Mouse (Mus musculus) frontal cortex, adult 2 months (tissue): Measurements from ENCODE around the gene Fgfr2. TPM values are rescaled to one million over a fixed set of nuclear protein-coding genes. Genes with fewer than 3 reads are reported as not detected.
A peak's percentile ranks its signal among the peaks of the same experiment; 100 is the strongest.
"Not testable (repeated sequence)": the region's sequence is repeated elsewhere in the genome, so short reads cannot be mapped to it uniquely, and the experiment has no call there.

Experiments
- DNase-seq, 2 experiments: peaks; one replicate each; pipeline ENCODE4 v3.0.0; 2022; ENCODE audit warnings: low spot score in 1 of 2; ENCODE audit errors: extremely low spot score in 1 of 2
- polyA plus RNA-seq: library from polyadenylated mRNA; depleted of rRNA; stranded (reverse); fragments of >200 nt; gene quantifications from 2 replicates; pipeline ENCODE4 v1.2.3, GENCODE M21; 2012

The Fgfr2 gene
- polyA plus RNA-seq, 1 experiment = 69.6 TPM

DNA sequence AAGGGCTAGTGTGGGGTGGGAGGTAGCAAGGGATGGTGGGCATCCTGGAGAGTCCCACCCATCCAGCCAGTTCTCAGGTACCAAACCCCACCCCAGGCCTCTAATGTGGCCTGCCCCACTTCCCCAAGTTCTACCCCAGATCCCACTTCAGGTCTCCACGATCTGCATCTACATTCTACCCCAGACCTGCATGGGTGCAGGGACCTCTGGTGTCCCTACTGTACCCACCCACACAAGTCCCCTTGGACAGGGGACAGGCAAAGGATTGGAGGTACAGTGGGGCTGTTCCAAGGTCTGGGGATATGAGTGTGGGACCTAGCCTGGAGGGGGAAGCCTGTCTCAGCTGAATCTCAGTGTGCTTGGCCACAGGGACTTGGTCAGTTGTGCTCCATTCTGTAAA, 441.3 kb downstream of the Fgfr2 start:
- DNase-seq = no peak

DNA sequence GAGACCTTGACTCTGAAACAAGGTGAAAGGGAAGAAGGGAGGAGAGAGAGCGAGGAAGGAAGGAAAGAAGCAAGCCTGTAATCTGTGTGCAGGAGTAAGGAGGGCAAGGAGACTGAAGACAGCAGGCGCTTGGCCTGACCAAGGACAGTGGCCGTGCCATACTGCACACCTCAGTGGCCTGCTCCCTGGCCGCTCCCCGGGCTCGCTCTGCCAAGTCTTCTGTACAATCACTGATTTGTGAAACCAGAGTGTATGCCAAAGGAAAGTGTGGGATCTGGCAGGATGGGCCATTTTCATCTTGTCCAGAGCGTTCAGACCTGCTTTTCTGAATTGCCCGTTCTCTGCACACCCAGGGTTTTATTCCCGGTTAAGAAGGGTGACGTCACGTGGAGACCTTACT, 441.9 kb downstream of the Fgfr2 start:
- DNase-seq = no peak

DNA sequence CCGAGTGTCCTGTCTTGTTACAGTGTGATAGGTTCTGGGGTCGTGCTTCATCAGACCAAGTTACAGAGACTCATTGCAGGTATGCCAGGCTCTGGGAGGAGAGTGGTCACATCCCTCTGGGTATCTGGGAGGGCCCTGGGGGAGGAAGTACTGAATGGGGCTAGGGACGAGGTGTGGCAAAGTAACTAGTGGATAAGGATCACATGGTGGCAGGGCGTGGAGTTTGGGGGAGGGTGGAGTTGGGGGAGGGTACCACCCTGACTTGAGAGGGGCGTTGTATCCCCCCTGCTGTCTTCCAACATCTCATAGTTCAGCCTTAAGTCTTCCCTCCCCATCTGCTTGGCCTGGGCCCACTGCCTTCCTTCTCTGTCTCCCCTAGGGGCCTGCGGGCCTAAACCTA, 443.6 kb downstream of the Fgfr2 start:
- no peak for DNase-seq

DNA sequence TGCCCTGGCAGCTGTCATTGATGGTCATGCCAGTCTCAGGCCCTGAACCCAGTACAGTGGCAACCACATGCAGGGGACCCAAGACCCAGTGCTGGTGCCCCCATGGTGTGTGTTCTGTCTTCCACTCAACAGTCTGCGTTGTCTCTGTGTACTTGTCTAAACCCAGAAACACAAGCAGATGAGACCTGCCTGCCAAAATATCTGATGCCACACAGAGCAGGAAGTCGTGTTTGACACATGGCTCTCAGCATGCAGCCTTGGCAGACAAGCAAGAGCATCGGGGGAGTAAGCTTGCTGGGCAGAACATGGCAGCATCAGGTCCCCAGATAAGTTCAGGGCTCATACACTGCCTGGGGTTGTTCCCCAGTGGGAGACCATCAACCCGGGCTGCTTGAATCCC, 444.0 kb downstream of the Fgfr2 start:
- no peak for DNase-seq

DNA sequence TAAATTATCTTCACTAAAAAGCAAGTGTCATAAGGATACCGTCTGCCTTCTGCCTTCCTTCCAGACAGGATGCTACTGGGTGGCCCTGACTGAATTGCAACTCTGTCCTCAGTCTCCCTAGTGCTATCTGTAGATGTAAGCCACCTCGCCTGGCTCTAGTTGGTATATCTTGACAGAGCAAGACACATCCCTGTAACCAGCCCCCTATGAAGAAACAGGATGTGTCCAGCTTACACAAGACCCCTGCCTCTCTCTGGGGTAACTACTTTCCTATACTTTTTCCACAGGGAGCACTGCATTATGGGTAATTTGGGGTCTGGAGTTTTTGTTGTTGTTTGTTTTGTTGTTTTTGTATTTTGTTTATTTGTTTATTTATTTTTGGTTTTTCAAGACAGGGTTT, 447.2 kb downstream of the Fgfr2 start:
- no peak for DNase-seq

DNA sequence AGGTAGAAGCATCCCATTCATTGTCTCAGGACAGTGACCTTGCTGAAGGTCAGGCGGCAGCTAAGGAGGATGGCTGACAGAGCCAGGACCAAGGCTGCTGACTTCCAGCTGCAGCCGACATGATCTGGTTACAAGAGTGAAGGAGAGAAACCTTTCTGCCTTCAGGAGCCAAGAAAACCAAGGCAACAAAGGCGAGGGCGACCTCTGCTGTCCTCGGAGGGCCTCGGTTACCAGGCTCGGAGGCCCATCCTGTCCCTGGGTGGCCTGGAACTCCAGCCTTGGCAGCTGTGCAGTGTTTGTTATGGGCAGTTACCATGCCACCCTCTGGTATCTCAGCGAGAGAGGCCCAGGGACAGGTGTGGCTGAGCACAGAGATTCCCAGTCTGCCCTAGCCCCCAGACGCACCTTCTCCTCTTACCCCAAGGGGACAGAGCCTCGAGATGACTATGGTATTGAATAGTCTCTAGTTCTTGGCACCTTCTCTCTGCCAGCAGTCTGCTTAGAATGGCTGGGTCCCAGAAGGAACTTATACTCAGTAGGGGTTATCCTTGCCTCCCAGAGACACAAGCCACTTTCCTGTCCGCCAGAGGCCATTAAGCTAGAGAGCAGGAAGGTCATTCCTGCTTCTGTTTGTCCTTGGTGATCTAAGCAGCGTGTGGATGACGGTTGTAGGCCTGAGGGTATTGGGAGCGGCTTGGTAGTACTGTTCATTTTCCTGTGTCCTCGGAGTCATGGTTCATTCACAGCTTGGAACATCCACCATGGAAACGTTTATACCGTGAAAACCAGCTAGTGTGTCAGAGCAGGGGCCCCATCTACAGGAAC, 449.0 kb downstream of the Fgfr2 start:
- DNase-seq = no peak

DNA sequence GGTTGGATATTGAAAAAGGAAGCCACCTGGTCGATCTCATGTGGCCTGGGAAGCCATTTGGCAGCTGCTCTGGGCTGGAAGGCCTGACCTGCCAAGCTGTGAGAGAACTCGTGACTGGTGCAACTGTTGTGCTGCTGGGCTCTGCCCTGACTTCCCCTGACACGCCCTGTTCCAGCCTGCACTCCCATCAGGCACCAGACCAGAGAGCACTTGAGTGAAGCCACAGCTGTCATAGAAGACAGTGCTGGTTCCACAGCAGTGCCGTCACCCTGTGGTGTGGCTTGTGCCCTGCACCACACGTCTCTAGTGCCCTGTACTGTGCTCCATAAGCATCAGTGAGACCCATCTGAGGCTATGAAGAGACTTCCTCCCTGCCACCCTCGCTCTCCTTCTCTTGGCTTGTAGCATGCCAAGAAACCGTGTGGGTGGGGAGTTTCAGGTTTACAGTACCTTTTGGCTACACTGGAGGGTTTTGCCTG, 450.6 kb downstream of the Fgfr2 start:
- peak in 1 of 2 experiments; percentile 67 for DNase-seq

DNA sequence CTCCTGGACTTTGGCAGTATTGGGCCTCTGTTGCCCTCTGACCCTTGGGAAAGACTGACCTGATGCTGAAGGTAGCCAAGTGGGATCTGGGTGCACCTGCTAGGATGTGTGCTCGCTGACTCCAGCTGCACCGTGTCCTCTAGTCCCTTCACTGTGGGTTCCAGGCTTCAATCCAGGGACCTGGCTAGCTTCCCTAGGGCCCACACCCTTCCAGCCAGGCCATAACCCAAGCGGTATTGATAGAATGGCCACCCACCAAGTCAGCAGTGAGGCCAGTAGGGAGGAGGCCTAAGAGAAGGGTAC, 452.3 kb downstream of the Fgfr2 start:
- DNase-seq = no peak

DNA sequence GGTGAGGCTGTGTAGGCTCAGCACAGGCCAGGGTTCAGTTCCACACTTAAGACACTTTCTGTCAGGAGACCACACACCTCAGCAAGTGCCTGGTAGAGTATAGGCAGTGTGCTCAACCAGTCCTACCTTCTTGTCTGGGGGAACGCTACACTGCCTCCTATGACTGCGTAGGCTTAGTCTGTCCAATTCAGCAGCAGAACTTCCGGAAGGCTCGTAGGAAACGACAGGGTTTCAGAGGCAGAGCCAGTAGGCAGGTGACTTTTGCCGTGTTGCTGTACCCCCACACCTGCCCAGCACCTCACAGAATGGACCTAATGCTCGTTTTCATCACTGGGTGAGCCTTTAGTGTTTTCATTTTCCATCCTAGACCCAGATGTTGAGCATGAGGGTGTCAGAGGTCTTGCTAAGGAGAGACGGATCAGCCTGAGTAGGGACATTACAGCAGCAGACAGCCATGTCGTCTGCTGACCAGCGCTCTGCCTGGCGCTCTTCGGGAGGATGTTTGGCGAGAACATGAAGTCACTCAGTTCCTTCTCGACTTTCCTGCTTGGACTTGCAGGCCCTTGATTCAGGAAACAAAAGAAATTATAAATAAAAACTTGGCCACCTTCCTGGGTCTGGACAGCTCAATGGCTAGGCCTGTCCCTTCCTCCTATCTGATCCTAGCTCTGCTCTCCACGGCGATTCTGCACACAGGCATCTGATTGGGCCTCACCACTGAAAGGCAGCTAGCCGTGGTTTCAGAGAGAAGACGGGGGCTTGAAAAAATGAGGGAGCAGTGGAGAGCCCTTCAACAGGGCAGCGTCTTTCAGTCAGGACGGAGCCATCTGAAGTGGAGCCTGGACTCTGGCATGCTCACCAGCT, 452.9 kb downstream of the Fgfr2 start:
- no peak for DNase-seq

DNA sequence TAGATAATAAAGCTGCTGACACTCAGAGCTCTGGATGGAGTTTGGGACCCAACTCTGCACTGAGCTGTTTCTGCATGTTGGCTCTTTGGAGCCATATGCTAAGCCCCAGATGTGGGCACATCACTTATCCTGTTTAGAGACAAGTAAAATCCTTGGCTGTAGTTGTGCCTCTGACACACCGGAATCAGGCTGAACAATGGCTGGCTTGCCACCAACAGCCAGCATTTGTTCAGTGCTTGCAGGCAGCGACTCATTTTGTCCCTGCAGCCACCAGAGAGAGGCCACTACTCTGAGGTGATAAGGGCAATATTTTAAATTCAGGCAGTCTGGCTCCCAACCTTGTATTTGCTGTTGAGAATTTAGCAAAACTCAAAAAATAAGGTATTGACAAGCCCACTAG, 454.5 kb downstream of the Fgfr2 start:
- DNase-seq = no peak

DNA sequence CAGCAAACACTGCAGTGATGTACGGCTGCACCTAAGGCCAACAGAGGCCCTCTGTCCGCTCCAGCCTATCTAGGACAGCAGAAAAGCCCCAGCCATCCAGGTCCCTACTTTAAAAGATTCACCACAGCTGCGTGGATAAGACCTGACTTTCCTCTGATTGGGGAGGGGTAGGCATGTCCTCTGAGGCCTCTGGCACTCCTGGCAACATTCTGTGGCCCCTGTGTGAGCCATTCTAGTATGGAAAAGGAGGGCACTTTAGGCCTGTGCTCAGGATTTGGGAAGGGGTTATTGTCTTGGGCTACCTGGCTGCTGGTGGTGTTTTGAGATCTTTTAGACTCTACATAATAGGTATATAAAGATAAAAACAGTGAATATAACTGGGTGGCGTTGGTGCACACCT, 456.6 kb downstream of the Fgfr2 start:
- DNase-seq = no peak

DNA sequence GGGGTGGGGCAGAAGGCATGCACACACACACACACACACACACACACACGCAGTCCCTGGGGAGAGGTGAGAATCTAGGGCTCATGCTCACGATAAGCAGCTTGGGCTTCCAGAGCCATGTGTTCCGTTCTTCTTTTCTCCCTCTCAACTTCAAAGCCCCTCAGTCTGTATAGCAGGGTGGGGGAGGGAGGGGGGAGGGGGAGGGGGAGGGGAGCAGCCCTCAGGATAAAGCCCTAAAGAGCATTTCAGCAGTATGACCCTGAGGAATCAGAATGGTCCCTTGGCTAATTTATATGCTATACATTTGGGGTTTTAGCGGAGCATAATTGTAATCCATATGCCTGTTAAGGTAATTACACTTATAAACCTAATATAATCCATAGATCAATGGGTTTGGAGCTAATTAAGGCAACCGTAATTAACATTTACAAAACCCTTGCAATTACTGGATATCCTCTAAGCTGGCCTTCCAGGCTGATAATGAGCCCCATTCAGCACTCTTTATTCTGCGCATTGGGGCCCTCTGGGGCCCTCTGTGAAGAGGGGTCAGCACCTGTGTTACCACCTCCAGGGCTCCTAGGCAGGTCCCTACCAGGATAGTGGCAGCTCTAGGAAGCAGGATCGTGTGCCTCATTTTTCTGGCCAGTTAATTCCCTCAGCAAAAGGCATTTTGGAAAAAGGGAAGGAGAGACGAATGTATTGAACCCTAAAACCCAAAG, 457.3 kb downstream of the Fgfr2 start:
- no peak for DNase-seq

DNA sequence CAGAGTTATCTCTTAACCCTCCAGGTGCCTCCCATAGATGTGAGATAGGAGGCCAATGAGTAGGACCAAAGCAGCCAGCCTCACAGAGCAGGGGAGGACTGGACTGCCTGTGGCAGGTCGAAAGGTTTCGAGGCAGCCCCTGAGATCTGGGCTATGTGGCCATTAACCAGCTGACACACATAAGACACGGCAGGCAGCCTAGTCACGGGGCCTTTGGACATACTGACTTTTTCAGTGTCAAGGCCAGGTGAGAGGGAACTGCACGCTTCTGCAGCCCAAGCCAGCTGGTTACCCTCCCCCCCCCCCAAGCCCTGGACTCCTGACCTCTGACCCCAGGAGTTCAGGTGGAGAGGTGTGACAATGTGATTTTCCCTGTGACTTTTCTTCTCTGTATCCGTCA, 458.3 kb downstream of the Fgfr2 start:
- DNase-seq = no peak

DNA sequence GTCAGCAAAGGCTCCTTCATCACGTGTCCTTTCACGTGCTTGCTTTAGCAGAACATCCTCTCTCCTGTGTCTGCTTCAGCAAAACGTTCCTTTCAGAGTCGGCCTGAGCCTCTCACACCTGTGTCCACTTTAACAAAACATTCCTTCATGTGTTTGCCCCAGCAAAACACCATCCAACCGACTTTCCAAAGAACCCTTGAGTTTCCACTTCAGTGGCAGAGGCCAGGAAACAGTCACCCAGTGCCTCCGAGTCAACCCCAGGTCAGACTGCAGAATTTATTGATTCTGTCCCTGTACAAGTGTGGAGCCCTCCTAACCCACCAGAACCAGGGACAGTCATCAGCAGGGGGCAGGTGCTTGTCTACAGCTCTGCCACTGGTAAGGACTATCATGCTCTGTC, 460.3 kb downstream of the Fgfr2 start:
- DNase-seq = not testable (repeated sequence)

DNA sequence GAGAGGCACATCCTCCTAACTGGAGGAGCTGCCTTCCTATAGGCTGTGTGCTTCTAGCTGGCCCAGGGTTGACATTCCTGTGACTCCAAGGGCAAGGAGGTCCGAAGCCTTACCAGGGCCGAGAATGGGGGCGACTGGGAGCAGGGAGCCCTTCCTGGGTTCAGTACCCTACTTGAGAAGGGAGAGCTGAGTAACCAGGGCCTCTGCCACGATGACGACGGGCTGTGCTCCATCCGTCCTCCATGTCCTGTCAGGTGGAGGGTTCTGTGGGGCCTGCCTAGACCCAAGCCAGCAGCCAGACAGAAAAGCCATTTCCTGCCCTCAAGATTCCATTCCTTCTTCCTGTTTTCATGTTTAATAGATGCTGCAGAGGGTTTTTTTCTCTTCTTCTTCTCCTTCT, 463.5 kb downstream of the Fgfr2 start:
- no peak for DNase-seq

DNA sequence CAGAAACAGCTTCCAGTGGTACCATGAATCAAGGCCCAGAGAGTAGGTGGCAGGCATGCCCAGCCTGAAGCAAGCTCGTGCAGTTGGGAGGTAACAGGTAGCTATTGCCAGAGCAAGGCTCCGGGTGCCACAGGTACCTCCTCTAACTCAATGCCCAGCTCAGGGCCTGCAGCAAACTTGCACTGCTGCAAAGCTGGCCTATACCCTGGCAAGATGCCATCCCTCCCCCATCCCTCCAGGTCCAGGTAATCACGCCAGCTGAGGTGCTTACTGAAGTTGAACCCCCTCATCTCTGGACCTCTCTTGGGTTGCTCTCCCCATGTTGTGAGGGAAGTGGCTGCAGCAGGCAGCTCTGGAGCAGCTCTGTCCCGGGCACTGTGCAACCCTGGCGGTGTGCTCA, 464.5 kb downstream of the Fgfr2 start:
- DNase-seq = no peak

DNA sequence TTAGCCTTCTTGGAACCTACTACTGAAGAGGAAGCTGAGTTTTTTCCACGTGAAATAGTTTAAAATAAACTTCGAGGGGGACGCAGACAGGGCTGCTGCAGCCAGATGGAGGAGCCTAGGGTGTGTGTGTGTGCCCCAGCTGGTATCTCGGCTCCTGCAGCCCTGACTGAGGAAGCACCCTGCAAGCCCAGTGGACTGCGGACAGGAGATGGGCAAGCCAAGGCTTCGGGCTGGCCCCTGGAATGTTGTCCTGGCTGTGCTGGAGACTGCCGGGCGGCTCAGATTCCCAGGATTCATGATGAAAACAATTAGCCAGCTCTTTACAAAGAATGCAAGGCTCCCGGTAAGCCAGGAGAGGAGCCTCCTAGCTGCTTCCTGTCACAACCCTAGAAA, 465.1 kb downstream of the Fgfr2 start:
- no peak for DNase-seq

DNA sequence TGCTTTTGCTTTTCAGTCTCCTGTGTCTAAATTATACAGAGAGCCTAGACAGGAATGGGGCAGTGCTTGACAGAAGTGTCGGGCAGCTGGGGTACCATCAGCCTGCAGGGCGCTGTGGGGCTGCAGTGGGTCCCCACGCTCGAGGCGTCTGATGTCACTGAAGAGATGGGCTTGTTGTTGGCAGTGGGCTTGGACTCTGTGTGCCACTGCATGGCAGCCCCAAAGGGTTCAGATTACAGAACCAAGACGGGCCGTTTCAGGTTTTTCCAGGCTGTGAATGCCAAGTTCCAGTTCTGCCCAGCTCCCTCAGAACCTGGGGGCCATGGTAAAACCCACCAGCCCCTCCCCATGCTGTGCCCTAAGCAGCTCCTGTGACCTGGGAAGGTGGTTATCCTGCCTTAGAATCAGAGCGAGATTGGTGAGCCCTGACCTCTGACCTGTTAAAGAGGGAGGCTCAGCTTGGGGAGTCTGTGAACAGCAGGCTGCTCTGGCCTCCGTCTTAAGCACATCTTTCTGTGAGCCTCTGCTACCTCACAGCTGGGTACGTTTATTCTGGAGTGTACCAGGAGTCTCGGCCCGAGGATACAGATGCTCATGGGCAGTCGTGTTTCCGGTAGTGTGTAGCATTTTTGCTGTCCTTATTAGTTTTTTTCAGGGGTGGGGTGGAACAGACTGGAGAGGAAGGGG, 465.6 kb downstream of the Fgfr2 start:
- no peak for DNase-seq

DNA sequence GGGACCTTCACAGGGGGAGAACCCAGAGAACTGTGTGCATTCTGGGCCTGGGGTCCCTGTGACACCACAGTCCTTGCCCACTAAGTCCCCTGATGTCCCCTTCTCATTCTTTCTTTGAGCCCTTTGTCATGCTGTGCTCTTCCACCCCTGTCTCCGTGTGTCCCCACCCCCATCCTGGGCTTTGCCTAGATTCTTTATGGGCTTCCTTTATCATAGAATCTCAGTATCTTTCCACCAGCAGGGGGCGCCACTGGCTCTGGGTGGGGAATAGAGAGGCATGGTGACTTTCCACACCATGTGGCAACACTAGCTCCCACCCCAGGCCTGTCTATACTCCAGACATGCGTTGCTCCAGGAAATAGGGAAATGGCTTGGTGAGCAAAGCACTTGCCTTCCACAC, 466.6 kb downstream of the Fgfr2 start:
- DNase-seq = peak; percentile 63 to 96

DNA sequence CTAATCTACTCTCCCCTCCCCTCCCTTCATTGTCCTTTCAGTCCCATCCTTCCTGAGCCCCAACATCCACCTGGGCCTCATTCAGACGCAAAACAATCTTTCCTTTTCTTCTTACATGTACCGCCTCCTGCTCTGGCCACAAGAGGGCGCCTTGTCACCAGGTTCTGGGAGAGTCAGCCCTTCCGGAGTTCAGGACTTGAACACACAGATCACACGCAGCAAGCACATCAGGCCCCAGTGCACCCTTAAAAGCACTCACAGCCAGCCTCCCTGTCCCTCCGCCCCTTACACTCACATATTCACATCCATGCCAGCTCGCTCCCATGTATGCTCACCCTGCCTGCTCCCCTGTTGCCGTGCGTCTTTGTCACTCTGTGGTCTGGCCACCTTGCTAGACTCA, 467.1 kb downstream of the Fgfr2 start:
- DNase-seq = peak; percentile 59 to 95

DNA sequence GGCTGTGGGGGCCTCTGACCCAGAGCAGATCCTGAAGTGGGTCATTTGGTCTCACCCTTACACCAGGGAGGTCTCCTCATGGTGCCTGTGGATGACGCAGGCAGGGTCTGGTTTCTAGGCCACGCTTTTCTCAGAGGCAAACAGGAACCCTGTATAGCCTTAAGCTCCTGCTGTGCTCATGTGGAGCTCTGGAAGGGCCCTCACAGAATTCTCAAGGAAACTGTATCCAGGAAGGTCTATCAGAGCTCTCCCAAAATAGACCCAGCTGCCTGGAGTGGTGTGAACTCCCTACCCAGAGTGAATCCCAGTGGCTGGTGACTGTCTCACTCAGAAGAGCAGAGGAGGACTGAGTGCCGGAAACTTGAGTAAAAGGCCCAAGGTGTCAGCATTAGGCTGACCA, 468.7 kb downstream of the Fgfr2 start:
- no peak for DNase-seq
